Mouse (Mus musculus) liver, embryonic 13.5 days (tissue): ENCODE measurements around the gene Slc25a22. TPM values are rescaled to one million over a fixed set of nuclear protein-coding genes. Genes with fewer than 3 reads are reported as not detected.

ENCODE experiments used
- ATAC-seq: fragments of 200-750 bp; cut with Nextera tagmentation; 2 replicates; pipeline ENCODE4 v1.8.0; 2017; ENCODE audit warnings: low read depth, mild to moderate bottlenecking, moderate number of reproducible peaks, moderate library complexity
- DNase-seq: peaks from one replicate; pipeline ENCODE4 v3.0.0; 2022
- H3K27ac ChIP-seq: fragments of 300-500 bp; sonication (generic); 2 replicates; pipeline ENCODE4 v1.5.1; 2015; ENCODE audit warnings: moderate library complexity, mild to moderate bottlenecking, inconsistent platforms
- H3K27me3 ChIP-seq: fragments of 300-500 bp; sonication (generic); 2 replicates; pipeline ENCODE4 v1.6.1; 2015; ENCODE audit warnings: mild to moderate bottlenecking, inconsistent platforms
- H3K36me3 ChIP-seq: fragments of 300-500 bp; sonication (generic); 2 replicates; pipeline ENCODE4 v1.6.1; 2015; ENCODE audit warnings: mild to moderate bottlenecking, inconsistent platforms
- H3K4me1 ChIP-seq: fragments of 300-500 bp; sonication (generic); replicated peaks from 2 replicates; pipeline ENCODE4 v1.6.1; 2015; ENCODE audit warnings: inconsistent platforms
- H3K4me2 ChIP-seq: fragments of 300-500 bp; sonication (generic); 2 replicates; pipeline ENCODE4 v1.6.1; 2015; ENCODE audit warnings: inconsistent platforms, mild to moderate bottlenecking, moderate library complexity
- H3K4me3 ChIP-seq: fragments of 300-500 bp; sonication (generic); replicated peaks from 2 replicates; pipeline ENCODE4 v1.5.1; 2015; ENCODE audit warnings: mild to moderate bottlenecking, inconsistent platforms
- H3K9ac ChIP-seq: fragments of 300-500 bp; sonication (generic); 2 replicates; pipeline ENCODE4 v1.6.1; 2015; ENCODE audit warnings: mild to moderate bottlenecking, inconsistent platforms
- H3K9me3 ChIP-seq: fragments of 300-500 bp; sonication (generic); replicated peaks from 2 replicates; pipeline ENCODE4 v1.6.1; 2016; ENCODE audit warnings: inconsistent platforms
- WGBS: fragments of 180-500 bp; shearing (Covaris S2); methylation state at CpG from one replicate; pipeline ENCODE4 v1.1.7; 2015; ENCODE audit not compliant: insufficient replicate concordance; 5-methylcytosine and 5-hydroxymethylcytosine counted together
- polyA plus RNA-seq: library from polyadenylated mRNA; unstranded; fragments of >200 nt; fragmentation: Nextera tagmentation; extraction: Ambion mirVana; gene quantifications from 2 replicates; pipeline ENCODE4 v1.2.1, GENCODE M21; 2015

Slc25a22 gene
- polyA plus RNA-seq, 1 experiment from 2014 or later, result 16.6 TPM

GRCm38 (mm10) chr7:141471236-141471635 is 33.5 kb upstream of the Slc25a22 start:
- Histone ChIP-seq H3K4me3 (no peak overlapping the region), H3K9ac (0 out of 2 replicates have a peak overlapping the region, but pooled peaks have one; percentile 9), H3K27me3 (peaks cover 6% of the 10 kb centered on the region), H3K4me2 (no peak overlapping the region), H3K9me3 (no peaks in the 10 kb centered on the region), H3K4me1 (peaks cover 72% of the 10 kb centered on the region), H3K27ac (no peak overlapping the region; the same call in 1 of the 2 replicates), H3K36me3 (peaks cover 37% of the 10 kb centered on the region)
- DNase-seq (no peak), ATAC-seq (no peak)
- 83% methylated on average over 1 of the region's 1 CpGs for WGBS

DNA sequence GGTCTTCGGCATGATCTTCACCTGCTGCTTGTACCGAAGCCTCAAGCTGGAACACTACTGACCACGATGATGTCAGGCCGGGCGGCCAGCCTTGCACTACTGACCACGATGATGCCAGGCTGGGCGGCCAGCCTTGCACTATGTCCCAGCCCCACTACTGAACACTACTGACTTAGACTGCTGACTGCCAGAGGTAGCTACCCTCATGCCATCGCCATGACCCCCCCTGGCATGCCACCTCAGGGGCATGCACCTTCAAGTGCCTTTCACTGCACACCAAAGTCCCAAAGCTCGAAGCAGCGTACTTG is 32.9 kb upstream of the Slc25a22 start:
- no peak overlapping the region for H3K27ac ChIP-seq
- H3K4me2 ChIP-seq, result no peak overlapping the region
- ATAC-seq (no peak), DNase-seq (no peak)
- H3K4me3 ChIP-seq, result no peak overlapping the region
- peaks cover 71% of the 10 kb centered on the region for H3K4me1 ChIP-seq
- 90% methylated on average over 10 of the region's 10 CpGs for WGBS
- no peaks in the 10 kb centered on the region for H3K9me3 ChIP-seq
- no peak overlapping the region for H3K9ac ChIP-seq
- H3K36me3 ChIP-seq, result peaks cover 37% of the 10 kb centered on the region
- peaks cover 13% of the 10 kb centered on the region for H3K27me3 ChIP-seq

DNA sequence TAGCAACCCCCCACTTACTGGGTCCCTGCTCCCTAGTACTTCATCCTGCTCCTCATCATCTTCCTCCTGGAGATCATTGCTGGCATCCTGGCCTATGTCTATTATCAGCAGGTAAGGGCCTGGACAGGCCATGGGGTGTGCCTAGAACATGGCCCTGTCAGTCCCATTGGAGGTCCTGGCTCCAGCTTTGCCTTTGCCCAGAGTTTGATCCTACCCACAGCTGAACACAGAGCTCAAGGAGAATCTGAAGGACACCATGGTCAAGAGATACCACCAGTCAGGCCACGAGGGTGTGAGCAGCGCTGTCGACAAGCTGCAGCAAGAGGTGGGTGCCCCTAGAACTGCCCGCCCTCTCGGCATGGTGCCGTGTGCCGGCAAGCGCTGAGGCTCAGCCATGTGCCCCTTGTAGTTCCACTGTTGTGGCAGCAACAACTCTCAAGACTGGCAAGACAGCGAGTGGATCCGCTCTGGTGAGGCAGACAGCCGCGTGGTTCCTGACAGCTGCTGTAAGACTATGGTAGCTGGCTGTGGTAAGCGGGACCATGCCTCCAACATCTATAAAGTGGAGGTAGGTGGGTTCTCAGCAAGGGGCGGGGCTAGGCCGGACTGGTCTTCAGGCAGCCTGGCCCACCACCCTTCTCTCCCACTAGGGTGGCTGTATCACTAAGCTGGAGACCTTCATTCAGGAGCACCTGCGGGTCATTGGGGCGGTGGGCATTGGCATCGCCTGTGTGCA is 32.4 kb upstream of the Slc25a22 start:
- Histone ChIP-seq H3K27ac (peak overlapping the region; percentile 85), H3K9me3 (no peaks in the 10 kb centered on the region), H3K27me3 (peaks cover 18% of the 10 kb centered on the region), H3K9ac (0 out of 2 replicates have a peak overlapping the region, but pooled peaks have one; percentile 83), H3K4me2 (peak overlapping the region; percentile 94; the same call in 1 of the 2 replicates), H3K4me1 (peaks cover 74% of the 10 kb centered on the region), H3K4me3 (no peak overlapping the region), H3K36me3 (peaks cover 37% of the 10 kb centered on the region)
- 90% methylated on average over 18 of the region's 18 CpGs for WGBS
- ATAC-seq, result no peak
- no peak for DNase-seq

DNA sequence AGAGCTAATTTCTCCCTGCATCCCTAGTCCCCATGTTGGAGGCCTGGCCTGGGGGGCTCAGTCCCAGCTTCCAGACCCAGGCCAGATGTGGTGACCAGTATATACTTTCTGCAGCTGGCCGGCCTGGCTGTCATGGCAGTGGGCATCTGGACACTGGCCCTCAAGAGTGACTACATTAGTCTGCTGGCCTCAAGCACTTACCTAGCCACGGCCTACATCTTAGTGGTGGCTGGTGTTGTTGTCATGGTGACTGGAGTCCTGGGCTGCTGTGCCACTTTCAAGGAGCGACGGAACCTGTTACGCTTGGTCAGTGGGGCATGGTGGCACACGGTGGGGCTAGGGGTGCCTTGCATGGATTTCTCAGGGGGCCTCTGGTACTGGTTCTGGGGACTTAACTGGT is 31.7 kb upstream of the Slc25a22 start:
- 72% methylated on average over 6 of the region's 6 CpGs for WGBS
- Histone ChIP-seq H3K4me2 (peak overlapping the region; percentile 94), H3K27ac (peak overlapping the region; percentile 85), H3K9ac (peak overlapping the region; percentile 83), H3K4me3 (peak overlapping the region; percentile 81), H3K27me3 (peaks cover 25% of the 10 kb centered on the region), H3K9me3 (no peaks in the 10 kb centered on the region), H3K36me3 (peaks cover 37% of the 10 kb centered on the region), H3K4me1 (peaks cover 77% of the 10 kb centered on the region)
- no peak for DNase-seq
- no peak for ATAC-seq

DNA sequence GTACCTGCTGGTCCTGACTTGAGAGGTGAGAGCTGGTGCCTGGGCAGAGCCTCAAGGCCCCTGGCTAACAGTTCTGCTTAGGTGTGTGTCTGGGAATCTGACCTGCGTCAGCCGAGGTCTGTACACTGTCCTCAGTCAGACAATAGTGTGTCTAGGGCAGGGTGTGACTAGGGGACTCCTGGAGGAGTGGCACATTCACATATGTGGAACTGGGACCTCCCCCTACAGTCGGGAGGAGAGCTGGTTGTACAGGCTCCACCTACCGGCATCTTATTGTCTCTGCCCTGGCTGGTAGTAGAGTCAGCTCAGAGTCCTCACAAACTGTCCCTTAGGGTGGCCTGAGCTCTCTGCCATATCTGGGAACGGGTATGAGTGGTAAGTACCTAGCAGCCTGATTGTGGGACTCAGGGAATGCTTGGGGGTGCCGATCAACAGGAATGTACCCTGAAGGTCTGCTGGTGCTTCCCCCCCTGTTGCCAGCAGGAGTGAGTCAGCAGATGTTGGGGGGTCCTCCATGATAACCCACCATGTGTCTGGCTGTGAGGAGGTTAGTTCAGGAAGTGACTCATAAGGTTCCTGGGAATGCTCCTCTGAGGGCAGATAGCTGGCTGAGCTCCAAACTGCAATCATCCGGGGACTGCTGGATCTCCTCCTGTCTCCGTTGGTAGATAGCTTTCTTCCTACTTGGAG is 31.0 kb upstream of the Slc25a22 start:
- Histone ChIP-seq H3K36me3 (peaks cover 37% of the 10 kb centered on the region), H3K4me1 (peaks cover 72% of the 10 kb centered on the region), H3K4me3 (peak overlapping the region; percentile 81), H3K9me3 (no peaks in the 10 kb centered on the region), H3K9ac (peak overlapping the region; percentile 83), H3K4me2 (peak overlapping the region; percentile 94), H3K27me3 (peaks cover 32% of the 10 kb centered on the region), H3K27ac (peak overlapping the region; percentile 85)
- DNase-seq, result peak; percentile 71
- 5% methylated on average over 8 of the region's 8 CpGs for WGBS
- ATAC-seq, result peak; percentile 68

DNA sequence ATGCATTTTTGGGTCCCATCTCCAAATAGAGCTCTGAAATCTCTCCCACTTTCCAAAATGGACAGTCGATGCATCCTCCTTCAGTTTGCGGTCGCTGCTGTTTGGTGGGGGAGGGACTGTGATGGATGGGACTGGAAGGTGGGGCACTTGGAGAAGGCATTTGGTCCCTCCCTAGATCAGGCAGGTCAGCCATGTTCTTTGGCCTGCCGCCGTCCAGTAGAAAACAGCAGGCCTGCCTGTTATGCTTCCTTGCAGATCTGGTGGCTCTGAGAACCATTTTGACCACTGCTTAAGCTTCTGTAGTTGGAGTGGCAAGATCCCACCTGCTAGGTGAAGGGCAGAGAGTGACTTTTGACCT is 30.5 kb upstream of the Slc25a22 start:
- no peaks in the 10 kb centered on the region for H3K9me3 ChIP-seq
- peaks cover 67% of the 10 kb centered on the region for H3K4me1 ChIP-seq
- peaks cover 37% of the 10 kb centered on the region for H3K27me3 ChIP-seq
- H3K4me3 ChIP-seq, result peak overlapping the region; percentile 81
- DNase-seq, result no peak
- 23% methylated on average over 5 of the region's 5 CpGs for WGBS
- peak overlapping the region; percentile 83 for H3K9ac ChIP-seq
- ATAC-seq, result no peak
- H3K4me2 ChIP-seq, result peak overlapping the region; percentile 94
- peak overlapping the region; percentile 85 for H3K27ac ChIP-seq
- peaks cover 37% of the 10 kb centered on the region for H3K36me3 ChIP-seq

DNA sequence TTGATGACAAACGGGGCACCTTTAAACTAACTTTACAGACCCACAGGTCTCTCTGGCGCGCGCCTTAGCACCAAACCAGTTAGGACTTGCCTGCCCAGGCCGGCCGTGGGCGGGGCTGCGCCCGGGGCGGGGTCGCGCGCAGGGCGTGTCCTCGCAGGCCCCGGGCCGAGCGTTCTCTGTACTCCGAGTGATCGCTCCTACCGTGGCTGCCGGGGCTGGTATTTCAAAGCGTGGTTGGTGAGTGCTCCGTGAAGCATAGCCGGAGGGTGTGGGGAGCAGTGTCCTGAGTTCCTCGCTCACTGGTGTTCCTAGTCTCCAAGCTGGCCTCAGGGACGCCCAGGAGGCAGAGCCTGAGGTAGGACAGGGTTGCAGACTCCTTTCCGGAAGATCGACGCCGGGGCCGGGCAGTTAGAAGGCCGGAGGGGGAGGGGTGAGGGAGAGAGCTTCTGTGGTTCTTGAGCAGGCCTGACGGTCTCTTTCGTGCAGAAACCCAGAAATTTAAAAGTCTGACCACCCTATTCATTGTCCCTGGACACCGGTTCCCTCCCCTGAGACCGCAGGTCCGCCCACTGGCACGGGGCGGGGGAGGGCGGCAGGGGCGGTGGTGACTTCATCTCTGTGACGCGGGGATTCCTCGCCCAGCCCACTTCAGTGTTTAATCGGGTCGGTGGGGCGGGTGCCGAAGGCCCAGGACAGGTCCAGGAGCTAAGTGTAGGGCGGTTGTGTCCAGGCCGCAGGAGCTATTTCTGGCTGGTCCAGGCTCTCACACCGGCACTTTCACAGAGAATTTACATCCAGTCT is 29.7 kb upstream of the Slc25a22 start, which contains the start of gene Cd151:
Gene Cd151 (plus strand): TSS at position 163 of the 801 bp plus-strand sequence.
- DNase-seq (peak; percentile 91), ATAC-seq (peak; percentile 86)
- peak within 1 kb of the TSS; percentile 85 for H3K27ac ChIP-seq
- H3K36me3 ChIP-seq, result peaks cover 32% of the 10 kb centered on the region
- H3K4me1 ChIP-seq, result peaks cover 62% of the 10 kb centered on the region
- peak within 1 kb of the TSS; percentile 81 for H3K4me3 ChIP-seq
- under 1% methylated on average over 52 of the region's 52 CpGs for WGBS
- H3K9me3 ChIP-seq, result no peaks in the 10 kb centered on the region
- peaks cover 44% of the 10 kb centered on the region for H3K27me3 ChIP-seq
- H3K4me2 ChIP-seq, result peak within 1 kb of the TSS; percentile 94
- H3K9ac ChIP-seq, result peak within 1 kb of the TSS; percentile 83

GRCm38 (mm10) chr7:141466607-141467148 is 29.0 kb upstream of the Slc25a22 start:
- H3K4me3 ChIP-seq, result peak overlapping the region; percentile 81
- H3K9me3 ChIP-seq, result no peaks in the 10 kb centered on the region
- H3K27ac ChIP-seq, result peak overlapping the region; percentile 85
- peak overlapping the region; percentile 83 for H3K9ac ChIP-seq
- DNase-seq, result no peak
- ATAC-seq, result no peak
- H3K4me1 ChIP-seq, result peaks cover 62% of the 10 kb centered on the region
- peaks cover 52% of the 10 kb centered on the region for H3K27me3 ChIP-seq
- WGBS, result 56% methylated on average over 10 of the region's 10 CpGs
- H3K4me2 ChIP-seq, result peak overlapping the region; percentile 94
- peaks cover 26% of the 10 kb centered on the region for H3K36me3 ChIP-seq

DNA sequence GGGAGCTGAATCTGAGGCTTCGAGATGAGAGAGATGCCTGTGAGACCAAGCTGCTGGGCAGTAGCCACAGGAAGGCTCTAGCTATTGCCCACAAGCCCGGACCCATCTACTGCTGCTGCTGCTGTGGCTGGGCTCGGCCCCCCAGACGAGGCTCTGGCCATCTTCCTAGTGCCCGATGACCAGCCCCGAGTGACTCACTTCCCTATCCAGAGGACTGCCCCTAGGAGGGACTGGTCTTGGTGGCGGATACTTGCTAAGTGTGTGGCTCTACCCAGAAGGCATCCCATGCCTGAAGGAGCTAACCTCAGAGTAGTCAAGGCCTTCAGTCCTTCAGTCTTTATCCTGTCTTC is 28.3 kb upstream of the Slc25a22 start:
- Histone ChIP-seq H3K27me3 (peaks cover 58% of the 10 kb centered on the region), H3K4me2 (no peak overlapping the region), H3K9me3 (no peaks in the 10 kb centered on the region), H3K4me1 (peaks cover 65% of the 10 kb centered on the region), H3K36me3 (peaks cover 20% of the 10 kb centered on the region), H3K9ac (no peak overlapping the region), H3K27ac (no peak overlapping the region), H3K4me3 (no peak overlapping the region)
- 52% methylated on average over 7 of the region's 7 CpGs for WGBS
- ATAC-seq (no peak), DNase-seq (no peak)

DNA sequence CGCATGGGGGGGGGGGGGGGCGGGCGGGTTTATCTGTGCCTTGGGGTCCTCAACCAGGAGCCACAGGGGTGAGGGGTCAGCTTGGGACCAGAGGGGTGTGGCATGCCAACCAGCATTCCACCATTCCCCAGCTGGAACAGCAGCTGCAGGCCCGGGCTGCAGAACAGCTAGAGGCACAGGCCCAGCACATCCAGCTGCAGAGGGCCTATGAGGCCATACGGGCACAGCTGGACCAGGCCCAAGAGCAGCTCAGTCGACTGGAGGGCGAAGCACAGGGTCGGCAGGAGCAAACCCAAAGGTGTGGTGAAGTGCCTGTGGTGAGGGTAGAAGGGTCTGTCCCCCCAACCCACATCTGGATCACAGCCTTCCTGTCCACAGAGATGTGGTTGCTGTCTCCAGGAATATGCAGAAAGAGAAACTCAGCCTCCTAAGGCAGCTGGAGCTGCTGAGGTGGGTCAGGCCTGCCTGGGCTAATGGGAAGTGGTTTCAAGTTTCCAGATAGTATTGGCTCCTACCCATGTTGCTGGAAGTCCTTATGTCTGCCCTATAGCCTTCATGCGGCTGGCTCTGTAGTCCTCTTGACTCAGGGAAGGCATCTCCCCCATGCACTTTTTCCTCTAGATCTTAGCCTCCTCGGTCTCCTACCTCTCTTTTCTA is 27.8 kb upstream of the Slc25a22 start:
- no peak overlapping the region for H3K27ac ChIP-seq
- no peak overlapping the region for H3K4me3 ChIP-seq
- H3K36me3 ChIP-seq, result peaks cover 15% of the 10 kb centered on the region
- H3K9me3 ChIP-seq, result no peaks in the 10 kb centered on the region
- peaks cover 70% of the 10 kb centered on the region for H3K4me1 ChIP-seq
- peaks cover 63% of the 10 kb centered on the region for H3K27me3 ChIP-seq
- no peak overlapping the region for H3K9ac ChIP-seq
- WGBS, result 52% methylated on average over 10 of the region's 10 CpGs
- ATAC-seq, result no peak
- H3K4me2 ChIP-seq, result no peak overlapping the region
- no peak for DNase-seq
